Comparison of ENCODE assay signal across 29 mouse cellular contexts in the genomic region with DNA sequence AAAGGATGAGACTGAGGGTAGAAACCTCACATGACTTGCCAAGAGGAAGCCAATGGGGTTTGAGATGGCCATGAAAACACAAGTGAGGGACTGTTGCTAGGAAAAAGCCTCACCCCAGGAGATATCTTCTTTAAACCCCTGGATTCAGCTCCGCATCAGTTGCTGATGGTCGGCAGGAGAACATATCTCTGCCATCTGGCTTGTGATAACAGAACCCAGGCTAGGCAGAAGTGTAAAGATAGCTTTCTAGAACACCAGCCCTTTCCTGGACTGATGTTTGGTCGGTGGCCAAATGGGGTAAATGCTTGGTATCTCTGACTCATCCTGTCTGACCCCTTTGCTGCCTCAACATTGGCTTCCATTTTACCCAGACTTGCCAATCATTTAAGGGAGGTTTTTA.
"Had no signal": no experiment of that assay in that cellular context is flagged by ENCODE, and none has a peak within 500 bp of the region (broad histone marks: within the 10 kb centered on the region; RNA-seq: fewer than 3 reads in every experiment).

No protein-coding gene starts in this region.

- H3K4me1 ChIP-seq: heart, embryonic 15.5 days; hindbrain, embryonic 10.5 days; hindbrain, embryonic 12.5 days; intestine, embryonic 15.5 days had no signal

- DNase-seq: heart, postnatal 10 days; heart, postnatal 14 days; heart, postnatal 36 days; heart, postnatal 4 days; kidney, adult 11 months; kidney, adult 18-20 months; kidney, adult 2 months; kidney, adult 8-10 months; kidney, adult 9 months; kidney, postnatal 10 days; kidney, postnatal 14 days; kidney, postnatal 25 days; kidney, postnatal 36 days; kidney, postnatal 4 days; layer of hippocampus, adult 9-11 months; layer of hippocampus, postnatal 36 days had no signal

- H3K9me3 ChIP-seq: heart, embryonic 13.5 days; heart, embryonic 15.5 days; hindbrain, embryonic 10.5 days; hindbrain, embryonic 12.5 days; hindbrain, embryonic 13.5 days; hindbrain, embryonic 15.5 days; intestine, embryonic 15.5 days; kidney, embryonic 15.5 days had no signal

- H3K4me3 ChIP-seq: heart, embryonic 13.5 days; heart, embryonic 15.5 days; hindbrain, embryonic 10.5 days; hindbrain, embryonic 12.5 days; hindbrain, embryonic 13.5 days; hindbrain, embryonic 15.5 days; intestine, embryonic 15.5 days; kidney, embryonic 15.5 days; layer of hippocampus, adult 2 months; left cerebral cortex, adult 2 months had no signal

- H3K27me3 ChIP-seq: heart, embryonic 13.5 days; heart, embryonic 15.5 days; hindbrain, embryonic 12.5 days; hindbrain, embryonic 13.5 days; hindbrain, embryonic 15.5 days; intestine, embryonic 15.5 days; kidney, embryonic 15.5 days had no signal

- H3K36me3 ChIP-seq: heart, embryonic 13.5 days; heart, embryonic 15.5 days; hindbrain, embryonic 10.5 days; hindbrain, embryonic 12.5 days; hindbrain, embryonic 13.5 days; hindbrain, embryonic 15.5 days; intestine, embryonic 15.5 days; kidney, embryonic 15.5 days had no signal

- H3K27ac ChIP-seq: heart, embryonic 13.5 days; heart, embryonic 15.5 days; hindbrain, embryonic 10.5 days; hindbrain, embryonic 12.5 days; hindbrain, embryonic 13.5 days; hindbrain, embryonic 14.5 days; hindbrain, embryonic 15.5 days; hindbrain, postnatal 0 days; intestine, embryonic 15.5 days; kidney, embryonic 15.5 days; kidney, postnatal 0 days; layer of hippocampus, adult 2 months; left cerebral cortex, adult 2 months had no signal

- H3K9ac ChIP-seq: heart, embryonic 13.5 days; heart, embryonic 15.5 days; hindbrain, embryonic 12.5 days; hindbrain, embryonic 13.5 days; hindbrain, embryonic 14.5 days; hindbrain, embryonic 15.5 days; intestine, embryonic 15.5 days; kidney, embryonic 15.5 days had no signal
